Mouse (Mus musculus) megakaryocyte, embryonic 14.5 days (primary cell): Measurements from ENCODE around the gene Ribc2. TPM values are rescaled to one million over a fixed set of nuclear protein-coding genes. Genes with fewer than 3 reads are reported as not detected.

Experiments used
- H3K27me3 ChIP-seq: replicated peaks from 2 replicates; pipeline ENCODE3; 2012; ENCODE audit warnings: inconsistent platforms
- H3K36me3 ChIP-seq: replicated peaks from 2 replicates; pipeline ENCODE3; 2012; ENCODE audit warnings: low read length, inconsistent platforms, mixed read lengths
- H3K4me1 ChIP-seq: 2 replicates; pipeline ENCODE4 v1.6.1; 2012; ENCODE audit warnings: inconsistent platforms
- H3K4me3 ChIP-seq: replicated peaks from 2 replicates; pipeline ENCODE3; 2012; ENCODE audit warnings: moderate library complexity, mild to moderate bottlenecking, inconsistent platforms
- H3K9me3 ChIP-seq: 2 replicates; pipeline ENCODE4 v1.6.1; 2012; ENCODE audit warnings: inconsistent platforms
- FLI1 ChIP-seq: IDR thresholded peaks from 2 replicates; pipeline ENCODE4 v1.6.1; 2012; ENCODE audit warnings: low read length, inconsistent platforms, mixed read lengths
- GATA1 ChIP-seq: IDR thresholded peaks from 3 replicates; pipeline ENCODE4 v1.6.1; 2012; ENCODE audit warnings: mixed read lengths, low read length, inconsistent platforms, borderline replicate concordance
- polyA plus RNA-seq: library from polyadenylated mRNA; stranded (reverse); fragments of >175 nt; gene quantifications from 2 replicates; pipeline ENCODE4 v1.2.3, GENCODE M21; 2012; ENCODE audit warnings: low replicate concordance; ENCODE audit not compliant: insufficient read depth

The Ribc2 gene
- polyA plus RNA-seq, 1 experiment, result not detected

GRCm38 (mm10) chr15:85177576-85177975 lies 45.7 kb downstream of the Ribc2 start:
- Histone ChIP-seq H3K9me3 (peaks cover 7% of the 10 kb centered on the region; the same call in 1 of the 2 replicates), H3K27me3 (peaks cover 22% of the 10 kb centered on the region), H3K36me3 (no peaks in the 10 kb centered on the region), H3K4me1 (no peaks in the 10 kb centered on the region), H3K4me3 (no peak overlapping the region)
- TF ChIP-seq GATA1 (no peak), FLI1 (no peak)

GRCm38 (mm10) chr15:85178172-85178571 lies 46.3 kb downstream of the Ribc2 start:
- peaks cover 20% of the 10 kb centered on the region for H3K27me3 ChIP-seq
- peaks cover 7% of the 10 kb centered on the region; the same call in 1 of the 2 replicates for H3K9me3 ChIP-seq
- no peak overlapping the region for H3K4me3 ChIP-seq
- no peak for TF ChIP-seq GATA1
- no peak for TF ChIP-seq FLI1
- H3K4me1 ChIP-seq, result no peaks in the 10 kb centered on the region
- H3K36me3 ChIP-seq, result no peaks in the 10 kb centered on the region

GRCm38 (mm10) chr15:85179528-85180180 lies 47.8 kb downstream of the Ribc2 start:
- Histone ChIP-seq H3K36me3 (no peaks in the 10 kb centered on the region), H3K4me3 (no peak overlapping the region), H3K9me3 (peaks cover 7% of the 10 kb centered on the region; the same call in 1 of the 2 replicates), H3K27me3 (peaks cover 22% of the 10 kb centered on the region), H3K4me1 (no peaks in the 10 kb centered on the region)
- TF ChIP-seq FLI1 (no peak), GATA1 (no peak)

- Histone ChIP-seq H3K4me1 (no peaks in the 10 kb centered on the region), H3K27me3 (peaks cover 22% of the 10 kb centered on the region), H3K9me3 (peaks cover 7% of the 10 kb centered on the region; the same call in 1 of the 2 replicates), H3K4me3 (no peak overlapping the region), H3K36me3 (no peaks in the 10 kb centered on the region)
- no peak for TF ChIP-seq GATA1
- TF ChIP-seq FLI1, result no peak
These were observed 48.5 kb downstream of the Ribc2 start for GRCm38 (mm10) chr15:85180368-85180767.

- peaks cover 23% of the 10 kb centered on the region for H3K27me3 ChIP-seq
- H3K4me3 ChIP-seq, result no peak overlapping the region
- TF ChIP-seq GATA1 (no peak), FLI1 (no peak)
- H3K9me3 ChIP-seq, result no peaks in the 10 kb centered on the region
- no peaks in the 10 kb centered on the region for H3K36me3 ChIP-seq
- no peaks in the 10 kb centered on the region for H3K4me1 ChIP-seq
These were observed 50.2 kb downstream of the Ribc2 start for GRCm38 (mm10) chr15:85182063-85182462.

- TF ChIP-seq GATA1, result no peak
- no peak for TF ChIP-seq FLI1
- Histone ChIP-seq H3K36me3 (no peaks in the 10 kb centered on the region), H3K27me3 (peaks cover 9% of the 10 kb centered on the region), H3K4me3 (no peak overlapping the region), H3K9me3 (no peaks in the 10 kb centered on the region), H3K4me1 (no peaks in the 10 kb centered on the region)
These were observed 55.0 kb downstream of the Ribc2 start for GRCm38 (mm10) chr15:85186916-85187315.

- Histone ChIP-seq H3K27me3 (peaks cover 6% of the 10 kb centered on the region), H3K4me1 (no peaks in the 10 kb centered on the region), H3K4me3 (no peak overlapping the region), H3K9me3 (no peaks in the 10 kb centered on the region), H3K36me3 (no peaks in the 10 kb centered on the region)
- no peak for TF ChIP-seq FLI1
- TF ChIP-seq GATA1, result no peak
These were observed 56.4 kb downstream of the Ribc2 start for GRCm38 (mm10) chr15:85188167-85188778.

Other genes with a start within 250 kb of the Ribc2 start
- 0.04 TPM in 1 of 2 replicates, not detected in the other for gene Gm29666, start 212.0 kb upstream of the Ribc2 start, polyA plus RNA-seq
- 4.6 and 10.5 TPM in 2 replicates for gene Nup50, start 208.7 kb upstream of the Ribc2 start, polyA plus RNA-seq
- 17.6 and 21.8 TPM in 2 replicates for gene 5031439G07Rik, start 143.5 kb upstream of the Ribc2 start, polyA plus RNA-seq
- gene Upk3a, start 114.9 kb upstream of the Ribc2 start, polyA plus RNA-seq, result not detected in 2 replicates
- 0.97 TPM in 1 of 2 replicates, not detected in the other for gene Fam118a, start 103.1 kb upstream of the Ribc2 start, polyA plus RNA-seq
- gene Smc1b, start 114 bp upstream of the Ribc2 start, polyA plus RNA-seq, result not detected in 2 replicates
- not detected in 2 replicates for gene Fbln1, start 73.9 kb downstream of the Ribc2 start, polyA plus RNA-seq
- 85.4 and 97.0 TPM in 2 replicates for gene Atxn10, start 204.2 kb downstream of the Ribc2 start, polyA plus RNA-seq